Mouse (Mus musculus) small intestine, adult 2 months (tissue): ENCODE measurements around the gene Actb.

Experiments used
- CTCF ChIP-seq: fragments of 200-500 bp; IDR thresholded peaks from 2 replicates; pipeline ENCODE4 v1.5.1; 2012; ENCODE audit warnings: low read depth, mild to moderate bottlenecking, control low read depth, inconsistent platforms, low read length, moderate library complexity, mixed read lengths; ENCODE audit not compliant: insufficient replicate concordance, insufficient read length; ENCODE audit errors: extremely low read depth
- POLR2A ChIP-seq: fragments of 200-500 bp; IDR thresholded peaks from 2 replicates; pipeline ENCODE4 v1.6.1; 2012; ENCODE audit warnings: low read depth, mild to moderate bottlenecking, control low read depth, inconsistent platforms, low read length, moderate library complexity

DNA sequence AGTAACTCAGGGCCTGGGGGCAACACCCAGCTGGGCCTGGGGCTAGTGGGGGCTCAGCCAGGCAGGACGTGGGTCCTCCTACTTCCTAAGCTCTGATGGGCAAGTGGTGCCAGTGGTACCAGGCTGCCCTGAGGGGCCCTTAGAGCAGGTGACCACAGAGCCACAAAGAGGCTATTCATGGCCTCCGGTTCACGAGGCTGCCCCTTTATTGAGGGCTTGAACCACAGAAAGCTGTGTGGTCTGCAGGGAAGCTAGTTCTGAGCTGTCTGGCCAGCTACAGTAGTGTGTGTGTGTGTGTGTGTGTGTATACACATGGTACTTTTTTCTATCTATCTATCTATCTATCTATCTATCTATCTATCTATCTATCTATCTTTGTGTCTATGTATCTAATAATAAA lies 47.1 kb upstream of the Actb start:
- no peak for TF ChIP-seq CTCF
- TF ChIP-seq POLR2A = no peak
